Mouse (Mus musculus) brain, adult 2 months (tissue): ENCODE measurements around the gene Gm42791.

ENCODE experiments used
- DNase-seq: peaks from one replicate; pipeline ENCODE4 v3.0.0; 2011; ENCODE audit warnings: low read depth, low spot score

Gm42791 gene

DNA sequence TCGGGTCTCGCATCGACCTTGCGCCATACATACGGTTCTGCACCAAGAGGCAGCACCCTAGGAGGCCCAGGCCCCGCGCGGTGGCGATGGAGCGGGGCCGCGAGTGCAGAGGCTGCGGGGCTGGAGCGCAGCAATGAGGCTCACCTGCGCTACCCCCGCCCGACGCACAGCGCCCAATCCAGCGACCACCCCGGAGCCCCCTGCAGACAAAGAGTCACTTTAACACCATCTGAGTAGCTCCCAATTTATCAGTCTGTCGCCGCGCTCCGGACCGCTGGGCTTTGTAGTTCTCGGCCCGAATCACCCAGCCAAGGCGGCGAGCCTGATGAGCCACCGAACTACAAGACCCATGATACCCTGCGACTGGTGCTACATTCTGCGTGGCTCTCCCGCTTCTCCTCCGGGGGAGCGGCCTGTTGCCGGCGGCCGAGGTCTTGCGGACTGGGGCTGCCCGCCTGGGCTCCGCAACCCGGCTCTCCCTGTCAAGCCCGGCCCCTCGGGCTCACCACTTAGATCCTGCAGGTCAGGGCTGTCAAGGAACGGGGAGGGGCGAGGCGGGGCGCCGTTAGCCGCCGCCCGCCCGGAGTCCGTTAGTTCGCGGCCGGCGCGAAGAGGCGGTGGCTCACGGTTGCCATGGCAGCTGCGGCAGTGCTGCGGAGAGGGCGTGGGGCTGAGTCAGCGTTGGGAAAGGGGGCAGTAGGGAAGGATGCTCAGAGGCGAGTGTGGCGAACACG lies 66.4 kb downstream of the Gm42791 start:
- DNase-seq: peak; percentile 99

DNA sequence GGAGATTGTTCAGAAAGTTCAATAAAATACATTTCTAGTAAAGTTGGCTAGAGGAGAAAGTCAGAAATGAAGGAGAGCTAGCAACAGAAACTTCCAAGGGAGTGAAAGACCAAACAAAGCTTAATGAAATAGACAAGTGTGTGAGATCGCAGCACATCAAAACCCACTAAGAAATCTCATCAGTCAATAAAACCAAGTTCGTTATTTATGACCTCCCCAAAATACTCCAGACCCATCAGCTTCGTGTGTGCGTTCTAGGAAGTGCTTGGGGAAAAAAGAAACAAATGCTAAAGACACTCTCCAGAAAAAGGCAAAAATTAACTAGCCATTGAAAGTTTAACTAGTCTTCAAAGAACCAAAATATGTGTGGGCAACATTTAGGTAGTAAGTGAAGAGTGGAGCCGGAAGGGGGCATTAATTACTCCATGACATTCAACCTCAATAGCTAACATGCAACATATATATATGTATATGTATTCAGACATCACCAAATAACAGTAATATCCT lies 67.2 kb downstream of the Gm42791 start:
- no peak for DNase-seq

GRCm38 (mm10) chr5:148924586-148924985 lies 70.4 kb downstream of the Gm42791 start:
- no peak for DNase-seq

- DNase-seq: no peak
Observed at GRCm38 (mm10) chr5:148924051-148924450, 70.9 kb downstream of the Gm42791 start.

- DNase-seq: no peak
Observed at GRCm38 (mm10) chr5:148923408-148923807, 71.5 kb downstream of the Gm42791 start.

DNA sequence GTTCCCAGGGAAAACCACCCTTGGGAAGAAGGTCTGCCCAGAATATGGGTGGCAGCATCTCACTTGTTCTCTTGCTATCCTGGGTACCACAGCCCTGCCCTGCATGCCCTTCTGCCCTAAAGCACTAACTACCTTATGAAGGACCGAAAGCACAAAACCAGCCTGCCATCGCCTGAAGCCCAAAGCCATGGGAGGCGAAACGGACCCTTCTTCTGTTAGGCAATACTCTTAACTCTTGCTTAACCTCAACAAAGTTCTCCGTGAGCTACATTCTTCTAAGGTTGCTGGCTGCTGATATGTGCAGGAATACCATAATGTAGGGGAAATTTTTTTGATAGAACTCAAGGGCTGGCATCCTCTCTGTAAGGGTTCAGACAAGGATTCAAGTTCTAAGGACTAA lies 72.2 kb downstream of the Gm42791 start:
- DNase-seq: no peak

DNA sequence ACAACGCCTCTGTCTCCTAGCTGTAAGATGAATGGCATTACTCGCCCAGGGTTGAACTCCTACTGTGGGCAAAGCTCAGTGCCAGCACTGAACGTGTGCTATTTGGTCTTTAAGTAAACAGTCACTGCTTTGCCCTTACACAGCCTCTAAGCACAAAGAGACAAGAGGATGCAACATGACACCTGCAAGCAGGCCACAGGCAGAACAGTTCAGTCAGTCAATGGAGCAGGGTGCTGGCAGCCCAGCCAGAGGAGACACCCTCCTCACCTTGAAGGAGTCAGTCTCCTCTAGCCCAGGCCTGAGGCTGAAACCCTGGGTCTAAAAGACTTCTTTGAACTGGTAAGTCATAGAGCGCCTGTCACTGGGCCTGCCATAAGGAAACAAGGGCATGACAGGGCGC lies 76.9 kb downstream of the Gm42791 start:
- no peak for DNase-seq

DNA sequence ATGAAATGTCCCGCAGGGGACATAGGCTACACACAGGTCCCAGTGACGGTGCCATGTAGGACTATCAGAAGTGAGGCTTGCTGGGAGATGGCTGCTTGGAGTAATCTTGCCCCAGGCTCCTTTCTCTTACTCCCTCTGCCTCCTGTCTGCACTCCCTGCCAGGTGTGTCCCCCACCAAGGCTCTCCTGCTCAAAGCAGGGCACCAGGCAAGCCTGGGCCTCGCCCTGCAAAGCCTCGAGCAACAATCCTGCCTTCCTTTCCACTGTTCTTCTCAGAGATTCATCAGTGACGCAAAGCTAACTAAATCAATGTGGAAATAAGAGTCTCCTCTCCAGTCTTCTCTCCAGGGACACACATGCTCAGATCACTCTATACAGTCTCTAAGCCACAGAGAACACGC lies 78.2 kb downstream of the Gm42791 start:
- no peak for DNase-seq

- DNase-seq: no peak
Observed at GRCm38 (mm10) chr5:148912262-148912661, 82.7 kb downstream of the Gm42791 start.

- DNase-seq: no peak
Observed at GRCm38 (mm10) chr5:148910066-148910465, 84.9 kb downstream of the Gm42791 start.

GRCm38 (mm10) chr5:148909402-148909801 lies 85.5 kb downstream of the Gm42791 start:
- DNase-seq: peak; percentile 73

GRCm38 (mm10) chr5:148909057-148909395 lies 85.9 kb downstream of the Gm42791 start:
- DNase-seq: peak; percentile 90

DNA sequence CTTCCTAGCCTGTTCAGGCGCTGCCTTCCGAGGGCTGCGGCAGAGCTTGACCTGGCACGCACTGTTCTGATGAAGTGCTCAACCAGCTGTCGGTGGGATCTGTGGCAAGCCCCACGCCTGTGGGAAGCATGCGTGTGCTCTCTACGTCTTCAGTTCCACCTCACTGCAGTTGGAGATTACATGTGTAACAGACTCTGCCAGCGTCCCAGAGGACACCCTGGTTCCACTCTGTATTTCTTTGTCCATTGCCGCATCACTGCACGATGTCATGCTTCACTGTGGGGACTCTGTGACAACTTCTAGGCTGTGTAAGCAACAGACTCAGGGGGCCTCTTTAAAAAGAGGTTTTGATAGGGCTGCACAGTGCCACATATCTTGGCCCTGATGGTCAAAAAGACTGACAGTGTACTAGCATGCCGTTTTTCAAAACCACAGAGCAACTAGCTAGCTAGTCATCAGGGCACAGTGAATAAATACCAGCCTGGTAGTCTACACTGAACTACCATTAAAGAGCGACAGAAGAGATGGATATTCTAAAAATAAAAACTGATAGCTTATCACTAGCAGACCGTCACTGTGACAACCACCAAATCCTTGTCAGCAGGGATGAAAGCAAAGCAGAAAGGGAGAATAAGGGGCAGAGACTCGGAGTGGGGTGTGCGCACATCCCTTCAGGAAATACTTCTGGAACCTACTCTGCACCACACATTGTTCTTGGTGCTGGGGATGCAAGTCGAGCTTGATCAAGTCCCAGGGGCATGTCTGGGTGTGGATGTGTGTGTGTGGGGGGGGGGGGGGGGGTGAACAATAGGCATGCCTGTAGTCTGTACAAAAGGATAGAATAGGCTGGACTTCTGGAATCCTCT lies 86.5 kb downstream of the Gm42791 start:
- DNase-seq: no peak

DNA sequence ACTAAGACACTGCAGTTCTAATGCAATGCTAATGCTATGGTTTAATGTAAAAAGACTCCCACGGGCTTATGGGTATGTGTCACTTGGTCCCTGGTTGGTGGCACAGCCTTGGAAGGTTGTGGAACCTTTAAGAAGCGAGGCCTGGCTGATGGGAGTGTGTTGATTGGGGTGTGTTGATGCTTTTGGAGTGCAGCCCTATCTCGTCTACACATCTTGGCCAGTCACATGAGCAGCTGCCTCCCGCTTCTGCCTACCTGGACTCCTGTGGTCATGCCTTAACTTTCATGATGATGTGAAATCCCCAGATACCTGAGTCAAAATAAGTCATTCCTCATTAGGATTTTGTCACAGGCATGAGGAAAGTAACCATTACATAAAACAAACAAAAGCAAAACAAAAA lies 88.6 kb downstream of the Gm42791 start:
- DNase-seq: no peak

- DNase-seq: peak; percentile 59
Observed at GRCm38 (mm10) chr5:148904846-148905245, 90.1 kb downstream of the Gm42791 start.

DNA sequence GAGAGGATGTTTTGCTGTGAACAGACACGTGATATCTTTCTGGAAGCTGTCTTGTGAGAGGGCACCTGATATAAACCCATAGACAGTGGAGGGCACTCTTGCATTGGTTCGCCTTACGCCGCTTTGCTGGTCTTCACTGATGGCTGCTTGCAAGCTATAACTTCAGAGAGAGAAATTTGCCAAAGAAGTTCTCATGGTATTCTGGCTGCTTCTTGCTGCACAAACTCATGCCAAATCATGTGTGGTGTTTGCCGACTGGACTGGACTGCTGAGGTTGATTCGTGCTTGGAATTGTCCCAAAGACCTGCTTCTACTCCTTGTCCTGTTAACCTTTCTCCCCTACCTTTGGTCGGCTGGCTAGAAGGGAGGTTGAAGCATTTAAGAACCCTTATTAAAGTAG lies 95.6 kb downstream of the Gm42791 start:
- DNase-seq: no peak

DNA sequence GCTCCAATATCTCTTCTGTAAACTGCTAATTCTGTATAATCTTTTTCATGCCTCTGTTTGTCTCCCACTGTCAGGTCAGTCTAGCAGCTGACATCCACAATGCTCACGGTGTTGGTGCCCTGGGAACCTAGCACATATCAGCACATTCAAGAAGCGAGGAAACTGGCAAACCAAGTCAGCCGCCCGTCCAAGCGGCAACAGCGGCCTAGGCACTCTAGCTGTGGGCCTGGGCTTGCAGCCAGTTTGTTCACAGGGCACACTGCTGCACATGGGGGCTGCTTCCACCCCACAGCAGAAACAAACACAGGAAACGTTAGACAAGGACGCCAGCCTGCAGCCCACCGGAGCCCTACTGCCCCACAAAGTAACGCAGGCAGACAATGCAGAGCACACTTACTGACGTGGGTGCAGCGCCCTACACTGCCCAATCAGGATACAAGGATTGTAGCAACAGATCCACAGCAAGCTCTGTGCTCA lies 97.0 kb downstream of the Gm42791 start:
- DNase-seq: no peak

DNA sequence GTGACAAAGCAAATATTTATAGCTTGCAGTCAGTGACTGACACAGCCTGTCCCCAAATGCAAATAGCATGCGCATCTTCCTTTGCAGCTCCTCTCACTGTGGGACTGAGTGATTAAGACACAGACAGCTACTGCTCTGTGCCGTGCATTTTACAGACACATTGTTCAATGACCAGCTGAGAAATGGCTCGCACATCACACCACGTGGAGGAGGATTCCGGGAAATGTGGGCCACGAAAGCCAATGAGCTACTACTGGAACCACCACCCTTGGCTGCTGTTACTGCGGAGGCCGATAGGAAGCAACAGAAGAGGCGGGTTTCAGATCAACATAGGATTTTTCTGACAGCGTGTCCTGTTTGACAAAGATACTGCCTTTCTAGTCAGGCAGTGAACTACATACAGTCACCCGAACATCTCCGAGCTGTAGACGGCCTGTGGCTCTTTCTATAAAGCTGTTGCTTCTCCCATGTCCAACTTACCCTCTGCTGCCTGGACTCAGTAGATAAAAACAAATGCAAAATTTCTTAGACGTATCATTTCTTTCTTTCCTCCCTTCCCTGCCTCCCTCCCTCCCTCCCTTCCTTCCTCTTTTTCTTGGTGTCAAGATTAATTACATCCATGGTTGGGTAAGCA lies 97.8 kb downstream of the Gm42791 start:
- DNase-seq: peak; percentile 88

- DNase-seq: no peak
Observed at GRCm38 (mm10) chr5:148896515-148896914, 98.4 kb downstream of the Gm42791 start.

DNA sequence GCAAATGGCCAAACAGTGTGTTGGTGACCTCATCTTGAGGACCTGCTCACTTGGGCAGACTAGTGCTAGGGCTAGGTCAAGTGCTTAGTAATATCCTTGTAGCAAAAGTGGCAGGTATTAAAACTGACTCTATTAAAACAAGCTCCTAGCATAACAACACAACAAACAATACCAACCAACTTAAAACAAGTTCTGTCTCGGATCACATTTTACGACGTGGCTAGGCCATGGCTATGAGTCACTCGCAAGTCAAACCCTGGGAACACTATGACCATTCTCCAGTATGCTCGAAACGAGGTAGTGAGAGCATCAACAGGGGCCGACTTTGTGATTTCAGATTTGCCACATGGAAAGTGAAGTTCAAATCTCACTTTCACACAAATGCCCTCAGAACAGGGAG lies 99.1 kb downstream of the Gm42791 start:
- no peak for DNase-seq

DNA sequence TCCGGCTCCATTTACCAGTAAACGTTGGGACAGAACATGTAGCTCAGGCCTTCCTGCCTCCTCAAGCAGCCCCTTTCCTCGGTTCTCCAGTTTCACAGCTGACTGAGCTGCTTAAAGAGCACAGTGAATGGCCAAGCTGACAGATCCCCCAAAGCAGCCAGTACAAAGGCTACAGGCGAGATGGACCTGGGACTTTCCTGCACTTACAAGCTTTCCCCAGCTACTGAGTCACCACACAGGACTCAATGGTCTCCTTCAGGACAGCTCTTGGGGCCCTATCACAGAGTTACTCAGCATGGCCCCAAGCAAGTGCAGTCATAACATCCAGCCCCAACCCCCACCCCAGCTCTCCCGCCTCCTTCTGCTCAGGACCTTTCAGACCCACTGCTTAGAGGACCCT lies 99.9 kb downstream of the Gm42791 start:
- DNase-seq: no peak

- no peak for DNase-seq
Observed at GRCm38 (mm10) chr5:148890237-148890636, 104.7 kb downstream of the Gm42791 start.
